Mouse (Mus musculus) CH12.LX (cell line): ENCODE results near the gene Tmc4. TPM values are rescaled to one million over a fixed set of nuclear protein-coding genes. Genes with fewer than 3 reads are reported as not detected.
A peak's percentile ranks its signal among the peaks of the same experiment; 100 is the strongest.

Source experiments
- DNase-seq: peaks from one replicate; pipeline ENCODE4 v3.0.0-alpha.2; 2013; ENCODE audit errors: extremely low read depth
- H3K27ac ChIP-seq: 2 replicates; pipeline ENCODE4 v1.5.1; 2012; ENCODE audit warnings: low read depth, mild to moderate bottlenecking, control low read depth, moderate library complexity; ENCODE audit not compliant: insufficient read depth
- H3K27me3 ChIP-seq: replicated peaks from 2 replicates; pipeline ENCODE3; 2012; ENCODE audit warnings: inconsistent platforms
- H3K36me3 ChIP-seq, 2 experiments: replicated peaks in 1 of 2; 2 replicates each; pipeline versions ENCODE3 to v1.6.1; 2012; ENCODE audit warnings: inconsistent platforms in 1 of 2, low read length in 1 of 2, mild to moderate bottlenecking in 1 of 2, mixed read lengths in 1 of 2, moderate library complexity in 1 of 2; ENCODE audit not compliant: control insufficient read depth in 1 of 2, insufficient read depth in 1 of 2
- H3K4me1 ChIP-seq, 2 experiments: 2 replicates each; pipeline ENCODE4 v1.6.1; 2012; ENCODE audit warnings: inconsistent platforms in 1 of 2, moderate library complexity in 1 of 2; ENCODE audit not compliant: insufficient read depth in 2 of 2, control insufficient read depth in 1 of 2
- H3K4me2 ChIP-seq: 2 replicates; pipeline ENCODE4 v1.6.1; 2012; ENCODE audit warnings: low read depth, mild to moderate bottlenecking, control low read depth; ENCODE audit not compliant: poor library complexity, insufficient read depth, severe bottlenecking
- H3K4me3 ChIP-seq, 3 experiments: fragments of 150-350 bp in 1 of 3; sonication (generic) in 1 of 3; replicated peaks in 1 of 3; 2 replicates each; pipeline versions ENCODE3 to v1.5.1; 2011 to 2012; ENCODE audit warnings: low read depth in 2 of 3, low read length in 2 of 3, mild to moderate bottlenecking in 2 of 3, moderate library complexity in 2 of 3, control low read depth in 1 of 3, improper control_type of control experiment in 1 of 3, inconsistent platforms in 1 of 3, mixed read lengths in 1 of 3; ENCODE audit not compliant: poor library complexity in 1 of 3
- H3K79me2 ChIP-seq: replicated peaks from 2 replicates; pipeline ENCODE4 v1.6.1; 2012; ENCODE audit warnings: mild to moderate bottlenecking, moderate library complexity; ENCODE audit not compliant: control insufficient read depth, poor library complexity, insufficient read depth, severe bottlenecking; ENCODE audit errors: extremely low read depth
- H3K9ac ChIP-seq: 2 replicates; pipeline ENCODE4 v1.6.1; 2012; ENCODE audit warnings: low read depth, mild to moderate bottlenecking, control low read depth, moderate library complexity; ENCODE audit not compliant: insufficient read depth
- H3K9me3 ChIP-seq: replicated peaks from 2 replicates; pipeline ENCODE3; 2012; ENCODE audit warnings: low read length, inconsistent platforms, mixed read lengths
- CHD1 ChIP-seq: IDR thresholded peaks from 2 replicates; pipeline ENCODE4 v1.6.1; 2012; ENCODE audit warnings: low read depth, low read length, improper control_type of control experiment, inconsistent platforms
- CHD2 ChIP-seq: IDR thresholded peaks from 2 replicates; pipeline ENCODE4 v1.6.1; 2011; ENCODE audit warnings: low read length, improper control_type of control experiment
- CTCF ChIP-seq, 2 experiments: IDR thresholded peaks in 1 of 2; conservative IDR thresholded peaks in 1 of 2; 2 replicates each; pipeline ENCODE4 v1.5.1; 2011 to 2012; ENCODE audit warnings: low read depth in 2 of 2, low read length in 2 of 2, improper control_type of control experiment in 1 of 2, inconsistent platforms in 1 of 2, mild to moderate bottlenecking in 1 of 2, moderate library complexity in 1 of 2
- E2F4 ChIP-seq: IDR thresholded peaks from 2 replicates; pipeline ENCODE4 v1.6.1; 2011; ENCODE audit warnings: low read depth, low read length, improper control_type of control experiment; ENCODE audit not compliant: insufficient replicate concordance
- ELF1 ChIP-seq: IDR thresholded peaks from 2 replicates; pipeline ENCODE4 v1.6.1; 2014; ENCODE audit warnings: low read depth, mild to moderate bottlenecking, inconsistent platforms, low read length, improper control_type of control experiment
- ETS1 ChIP-seq: conservative IDR thresholded peaks from 2 replicates; pipeline ENCODE4 v1.6.1; 2012; ENCODE audit warnings: low read depth, mild to moderate bottlenecking, inconsistent platforms, low read length, improper control_type of control experiment, moderate library complexity
- HCFC1 ChIP-seq: IDR thresholded peaks from 2 replicates; pipeline ENCODE4 v1.6.1; 2012; ENCODE audit warnings: low read depth, mild to moderate bottlenecking, inconsistent platforms, low read length, improper control_type of control experiment
- IRF4 ChIP-seq: IDR thresholded peaks from 2 replicates; pipeline ENCODE4 v1.6.1; 2014; ENCODE audit warnings: low read depth, mild to moderate bottlenecking, inconsistent platforms, low read length, improper control_type of control experiment
- JUN ChIP-seq: IDR thresholded peaks from 2 replicates; pipeline ENCODE4 v1.6.1; 2011; ENCODE audit warnings: low read depth, mild to moderate bottlenecking, low read length, improper control_type of control experiment, moderate library complexity; ENCODE audit not compliant: insufficient read depth
- JUND ChIP-seq: conservative IDR thresholded peaks from 2 replicates; pipeline ENCODE4 v1.6.1; 2011; ENCODE audit warnings: low read depth, low read length, improper control_type of control experiment
- KAT2A ChIP-seq: IDR thresholded peaks from 2 replicates; pipeline ENCODE4 v1.6.1; 2012; ENCODE audit warnings: low read length, improper control_type of control experiment, inconsistent platforms; ENCODE audit not compliant: insufficient replicate concordance
- MAFK ChIP-seq: IDR thresholded peaks from 2 replicates; pipeline ENCODE4 v1.6.1; 2011; ENCODE audit warnings: low read length, improper control_type of control experiment; ENCODE audit not compliant: insufficient replicate concordance
- MAZ ChIP-seq: IDR thresholded peaks from 2 replicates; pipeline ENCODE4 v1.6.1; 2012; ENCODE audit warnings: low read depth, mild to moderate bottlenecking, inconsistent platforms, low read length, improper control_type of control experiment, moderate library complexity
- MEF2A ChIP-seq: IDR thresholded peaks from 2 replicates; pipeline ENCODE4 v1.6.1; 2014; ENCODE audit warnings: low read depth, mild to moderate bottlenecking, inconsistent platforms, low read length, improper control_type of control experiment, borderline replicate concordance
- MXI1 ChIP-seq: IDR thresholded peaks from 2 replicates; pipeline ENCODE4 v1.6.1; 2011; ENCODE audit warnings: mild to moderate bottlenecking, low read depth, low read length, improper control_type of control experiment
- MYC ChIP-seq: IDR thresholded peaks from 2 replicates; pipeline ENCODE4 v1.6.1; 2011; ENCODE audit warnings: low read depth, mild to moderate bottlenecking, improper control_type of control experiment, low read length
- NELFE ChIP-seq: IDR thresholded peaks from 2 replicates; pipeline ENCODE4 v1.6.1; 2011; ENCODE audit warnings: low read depth, low read length, improper control_type of control experiment
- NRF1 ChIP-seq: IDR thresholded peaks from 2 replicates; pipeline ENCODE4 v1.6.1; 2014; ENCODE audit warnings: low read depth, mild to moderate bottlenecking, inconsistent platforms, low read length, improper control_type of control experiment, moderate library complexity
- PAX5 ChIP-seq: IDR thresholded peaks from 2 replicates; pipeline ENCODE4 v1.6.1; 2012; ENCODE audit warnings: low read length, inconsistent platforms, mixed read lengths
- POLR2A ChIP-seq: IDR thresholded peaks from 2 replicates; pipeline ENCODE4 v1.6.1; 2011; ENCODE audit warnings: low read depth, mild to moderate bottlenecking, improper control_type of control experiment, low read length
- POLR2AphosphoS2 ChIP-seq: IDR thresholded peaks from 2 replicates; pipeline ENCODE4 v1.6.1; 2011; ENCODE audit warnings: low read depth, low read length, improper control_type of control experiment
- RAD21 ChIP-seq: IDR thresholded peaks from 2 replicates; pipeline ENCODE4 v1.6.1; 2011; ENCODE audit warnings: low read depth, mild to moderate bottlenecking, low read length, improper control_type of control experiment, moderate library complexity
- RCOR1 ChIP-seq: conservative IDR thresholded peaks from 2 replicates; pipeline ENCODE4 v1.6.1; 2012; ENCODE audit warnings: low read depth, mild to moderate bottlenecking, inconsistent platforms, low read length, improper control_type of control experiment
- SIN3A ChIP-seq: IDR thresholded peaks from 2 replicates; pipeline ENCODE4 v1.6.1; 2012; ENCODE audit warnings: low read length, improper control_type of control experiment, inconsistent platforms
- TBP ChIP-seq: conservative IDR thresholded peaks from 2 replicates; pipeline ENCODE4 v1.6.1; 2011; ENCODE audit warnings: low read depth, low read length, improper control_type of control experiment
- TCF12 ChIP-seq: IDR thresholded peaks from 2 replicates; pipeline ENCODE4 v1.6.1; 2014; ENCODE audit warnings: low read depth, mild to moderate bottlenecking, inconsistent platforms, low read length, improper control_type of control experiment
- UBTF ChIP-seq: IDR thresholded peaks from 2 replicates; pipeline ENCODE4 v1.6.1; 2012; ENCODE audit warnings: low read depth, mild to moderate bottlenecking, inconsistent platforms, low read length, improper control_type of control experiment, moderate library complexity
- USF2 ChIP-seq: conservative IDR thresholded peaks from 2 replicates; pipeline ENCODE4 v1.6.1; 2011; ENCODE audit warnings: low read depth, low read length, improper control_type of control experiment
- ZC3H11A ChIP-seq: IDR thresholded peaks from 2 replicates; pipeline ENCODE4 v1.6.1; 2012; ENCODE audit warnings: low read depth, mild to moderate bottlenecking, inconsistent platforms, low read length, improper control_type of control experiment
- ZKSCAN1 ChIP-seq: IDR thresholded peaks from 2 replicates; pipeline ENCODE4 v1.6.1; 2012; ENCODE audit warnings: low read depth, inconsistent platforms, low read length, improper control_type of control experiment, borderline replicate concordance
- ZMIZ1 ChIP-seq: IDR thresholded peaks from 2 replicates; pipeline ENCODE4 v1.6.1; 2012; ENCODE audit warnings: low read depth, mild to moderate bottlenecking, inconsistent platforms, low read length, improper control_type of control experiment
- ZNF384 ChIP-seq: IDR thresholded peaks from 2 replicates; pipeline ENCODE4 v1.6.1; 2012; ENCODE audit warnings: low read depth, low read length, improper control_type of control experiment, inconsistent platforms
- dilution Hi-C: fragments of 300-500 bp; cut with MboI; formaldehyde crosslinking; loops from 2 replicates; pipeline ENCODE4 v1.14.3; 2020; ENCODE audit warnings: low sequenced_read_pairs; ENCODE audit not compliant: extremely low pct_unique_long_range_greater_than_20kb, extremely low pct_ligation_motif_present
- in situ Hi-C: fragments of 300-500 bp; cut with MboI; formaldehyde crosslinking; loops from 3 replicates; pipeline ENCODE4 v1.14.3; 2019; ENCODE audit warnings: low sequenced_read_pairs, low pct_ligation_motif_present, low pct_unique_long_range_greater_than_20kb, mixed read lengths
- polyA plus RNA-seq: library from polyadenylated mRNA; unstranded; fragments of >175 nt; gene quantifications from 2 replicates; pipeline ENCODE4 v1.2.1, GENCODE M21; 2012; ENCODE audit warnings: low read depth; ENCODE audit not compliant: insufficient read length
- total RNA-seq, 2 experiments: library from RNA; depleted of rRNA; stranded (reverse); fragments of 300-350 nt in 1 of 2; fragments of >200 nt in 1 of 2; gene quantifications; 2 replicates each; pipeline ENCODE4 v1.2.3; 2012 to 2014

The Tmc4 gene
- total and polyA plus RNA-seq, 3 experiments, result 0.56 to 4.6 (median 1.8) TPM

GRCm38 (mm10) chr7:3692987-3693808 lies 15.8 kb upstream of the Tmc4 start, which contains the start of gene Mboat7 (continued):
- TF ChIP-seq MAZ, result peak; percentile 14; the same call in 1 of the 2 replicates
- TF ChIP-seq SIN3A, result no peak; the same call in none of the 2 replicates
- peak; percentile 34; the same call in 1 of the 2 replicates for TF ChIP-seq NRF1
- no peak for TF ChIP-seq PAX5
- peak; percentile 92 for TF ChIP-seq ELF1
- peak; percentile 12; the same call in 1 of the 2 replicates for TF ChIP-seq MXI1
- 0 out of 2 replicates have a peak, but pooled peaks have one; percentile 15 for TF ChIP-seq CHD1
- peak; percentile 66 for TF ChIP-seq NELFE
- no peak for TF ChIP-seq RAD21
- no peak for TF ChIP-seq USF2
- TF ChIP-seq TBP, result peak; percentile 66; the same call in 1 of the 2 replicates
- peak; percentile 29; the same call in 1 of the 2 replicates for TF ChIP-seq MYC
- peak; percentile 92; the same call in 1 of the 2 replicates for TF ChIP-seq POLR2A
- no peak for TF ChIP-seq IRF4
- no peak; the same call in 1 of the 2 replicates for TF ChIP-seq UBTF

GRCm38 (mm10) chr7:3692382-3692986 lies 15.1 kb upstream of the Tmc4 start, which contains the start of gene Tsen34:
Gene Tsen34, plus strand, starts transcription at chr7:3692863.
- in situ Hi-C loops (no loop called here), dilution Hi-C loops (no loop called here)
- H3K27me3 ChIP-seq, result no peaks in the 10 kb centered on the region
- peak within 1 kb of the TSS; percentile 85 for H3K4me2 ChIP-seq
- peak; percentile 23 for DNase-seq
- peak within 1 kb of the TSS; percentile 89 for H3K27ac ChIP-seq
- H3K9ac ChIP-seq, result peak within 1 kb of the TSS; percentile 93
- H3K4me3 ChIP-seq, result peak within 1 kb of the TSS; percentile 63 to 100 (median 77)
- H3K79me2 ChIP-seq, result peaks cover 13% of the 10 kb centered on the region
- peaks cover 0 to 27% of the 10 kb centered on the region in 2 experiments; a peak in 3 of 4 replicates for H3K4me1 ChIP-seq
- no peaks in the 10 kb centered on the region for H3K9me3 ChIP-seq
- peaks cover 8 to 44% of the 10 kb centered on the region in 2 experiments for H3K36me3 ChIP-seq
- TF ChIP-seq HCFC1, result no peak; the same call in none of the 2 replicates
- peak; percentile 19; the same call in 1 of the 2 replicates for TF ChIP-seq MAZ
- no peak for TF ChIP-seq PAX5
- no peak for TF ChIP-seq ELF1
- TF ChIP-seq POLR2AphosphoS2, result no peak
- TF ChIP-seq RAD21, result peak; percentile 39
- peak; percentile 23; the same call in 1 of the 2 replicates for TF ChIP-seq CHD2
- no peak for TF ChIP-seq USF2
- no peak for TF ChIP-seq NRF1
- no peak for TF ChIP-seq ZKSCAN1
- TF ChIP-seq MAFK, result no peak
- no peak for TF ChIP-seq MEF2A
- peak; percentile 63; the same call in 1 of the 2 replicates for TF ChIP-seq TCF12
- TF ChIP-seq NELFE, result no peak
- no peak for TF ChIP-seq ZNF384
- no peak for TF ChIP-seq ETS1
- no peak for TF ChIP-seq MYC
- no peak for TF ChIP-seq ZMIZ1
- no peak for TF ChIP-seq JUN
- TF ChIP-seq UBTF, result no peak; the same call in 1 of the 2 replicates
- no peak for TF ChIP-seq E2F4
- TF ChIP-seq TBP, result no peak
- TF ChIP-seq JUND, result no peak
- peak in 1 of 2 experiments; percentile 46; a peak in 2 of 4 replicates for TF ChIP-seq CTCF (conservative IDR thresholded peaks at IDR 0.05 in 1 of 2, IDR thresholded peaks at IDR 0.05 in 1 of 2; ENCODE audit: low read depth in 2 of 2, low read length in 2 of 2)
- no peak for TF ChIP-seq RCOR1
- no peak for TF ChIP-seq KAT2A
- no peak for TF ChIP-seq ZC3H11A
